Mouse (Mus musculus) G1E (cell line): Measurements from ENCODE around the gene Ccdc115.

ENCODE experiments used
- CTCF ChIP-seq: IDR thresholded peaks from 2 replicates; pipeline ENCODE4 v1.5.1; 2012; ENCODE audit warnings: low read depth, low read length, inconsistent platforms, mixed read lengths
- GATA1 ChIP-seq: IDR thresholded peaks from 2 replicates; pipeline ENCODE4 v1.6.1; 2012; ENCODE audit warnings: borderline replicate concordance, low read length, inconsistent platforms, mixed read lengths

DNA sequence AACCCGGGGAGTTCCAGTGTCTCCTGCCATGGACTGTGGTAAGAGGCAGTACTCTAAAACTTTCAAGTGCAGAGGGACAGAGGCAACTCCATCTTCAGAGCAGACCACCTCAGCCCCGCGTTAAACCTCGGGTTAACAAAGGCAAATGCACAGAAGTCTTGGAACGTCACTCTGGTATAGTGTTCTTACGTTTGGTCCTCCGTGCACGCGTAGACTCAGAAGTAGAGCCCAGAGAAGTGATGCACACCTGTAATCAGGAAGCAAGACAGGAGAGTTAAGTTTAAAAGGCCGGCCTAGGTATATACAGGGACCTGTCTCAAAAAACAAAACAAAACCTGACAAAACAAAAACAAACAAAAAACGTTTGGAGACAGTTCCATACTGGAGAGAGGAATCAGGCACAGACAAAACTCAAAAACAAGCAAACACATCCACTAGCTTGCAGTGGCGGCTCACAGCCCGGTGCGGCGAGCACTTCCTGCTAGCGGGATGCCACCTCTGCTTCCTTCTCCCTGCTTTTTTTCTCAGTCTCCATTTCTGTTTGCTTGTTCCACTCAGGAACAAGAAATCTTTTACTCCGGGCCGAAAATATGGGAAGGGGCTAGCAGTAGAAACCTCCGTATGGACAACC, 5.5 kb downstream of the Ccdc115 start:
- TF ChIP-seq CTCF (no peak), GATA1 (no peak)
